Mouse (Mus musculus): Measurements from ENCODE around the gene Tgtp2. TPM values are rescaled to one million over a fixed set of nuclear protein-coding genes. Genes with fewer than 3 reads are reported as not detected.

Gene Tgtp2
- total RNA-seq, 2 experiments from 2014 or later, result not detected

Other genes with a start within 250 kb of the Tgtp2 start
- 10 to 100 TPM; 27.9 to 30.1 TPM for gene Trim41, start 246.9 kb downstream of the Tgtp2 start, total RNA-seq (2021)
- gene Trim7, start 238.1 kb downstream of the Tgtp2 start, total RNA-seq (2021), result 10 to 100 TPM; 10.1 to 12.8 TPM
- gene Gm12184, start 237.6 kb downstream of the Tgtp2 start, total RNA-seq (2021), result 1 to 10 TPM; 2.9 to 5.0 TPM
- gene Irgm1, start 192.5 kb downstream of the Tgtp2 start, total RNA-seq (2021), result 1 to 10 TPM; 6.5 to 9.5 TPM
- under 1 TPM; 0.50 to 0.65 TPM for gene Gm5431, start 162.0 kb downstream of the Tgtp2 start, total RNA-seq (2021)
- 1 to 10 TPM; 2.4 to 3.6 TPM for gene Psme2b, start 118.0 kb downstream of the Tgtp2 start, total RNA-seq (2021)
- under 1 TPM; 0.14 to 0.17 TPM for gene Olfr56, start 85.3 kb downstream of the Tgtp2 start, total RNA-seq (2021)
- gene 9930111J21Rik1, start 84.8 kb downstream of the Tgtp2 start, total RNA-seq (2021), result 1 to 10 TPM; 3.4 to 4.7 TPM
- under 1 TPM; 0.17 to 0.45 TPM for gene Gm12185, start 72.0 kb downstream of the Tgtp2 start, total RNA-seq (2021)
- gene Tgtp1, start 70.0 kb downstream of the Tgtp2 start, total RNA-seq (2021), result under 1 TPM; 0.53 to 0.55 TPM
- gene 9930111J21Rik2, start 13.0 kb downstream of the Tgtp2 start, total RNA-seq (2021), result 1 to 10 TPM; 6.8 to 7.3 TPM
- gene Ifi47, start 12.4 kb upstream of the Tgtp2 start, total RNA-seq (2021), result 1 to 10 TPM; 1.7 to 2.2 TPM
- gene Olfr1396, start 50.7 kb upstream of the Tgtp2 start, total RNA-seq (2021), result 1 to 10 TPM; 1.1 to 1.5 TPM
- gene Olfr1395, start 78.1 kb upstream of the Tgtp2 start, total RNA-seq (2021), result not detected
- not detected for gene Olfr1394, start 90.2 kb upstream of the Tgtp2 start, total RNA-seq (2021)
- gene Btnl9, start 123.0 kb upstream of the Tgtp2 start, total RNA-seq (2021), result 10 to 100 TPM; 59.3 to 60.3 TPM
- gene Zfp62, start 139.1 kb upstream of the Tgtp2 start, total RNA-seq (2021), result 10 to 100 TPM; 30.0 to 39.8 TPM
- gene Mgat1, start 180.0 kb upstream of the Tgtp2 start, total RNA-seq (2021), result 10 to 100 TPM; 84.4 to 86.9 TPM
- gene Olfr1393, start 214.1 kb upstream of the Tgtp2 start, total RNA-seq (2021), result under 1 TPM; 0.17 to 0.35 TPM
- not detected for gene Olfr1392, start 221.1 kb upstream of the Tgtp2 start, total RNA-seq (2021)
- not detected for gene Olfr10, start 240.5 kb upstream of the Tgtp2 start, total RNA-seq (2021)